Mouse (Mus musculus): ENCODE results near the gene Kcna1.

The Kcna1 gene

GRCm38 (mm10) chr6:126597741-126598140 lies 48.4 kb downstream of the Kcna1 start:
- no peak for DNase-seq

- DNase-seq: no peak
Measured at GRCm38 (mm10) chr6:126595805-126596629, 50.2 kb downstream of the Kcna1 start.

GRCm38 (mm10) chr6:126595130-126595529 lies 51.1 kb downstream of the Kcna1 start:
- DNase-seq: no peak

DNA sequence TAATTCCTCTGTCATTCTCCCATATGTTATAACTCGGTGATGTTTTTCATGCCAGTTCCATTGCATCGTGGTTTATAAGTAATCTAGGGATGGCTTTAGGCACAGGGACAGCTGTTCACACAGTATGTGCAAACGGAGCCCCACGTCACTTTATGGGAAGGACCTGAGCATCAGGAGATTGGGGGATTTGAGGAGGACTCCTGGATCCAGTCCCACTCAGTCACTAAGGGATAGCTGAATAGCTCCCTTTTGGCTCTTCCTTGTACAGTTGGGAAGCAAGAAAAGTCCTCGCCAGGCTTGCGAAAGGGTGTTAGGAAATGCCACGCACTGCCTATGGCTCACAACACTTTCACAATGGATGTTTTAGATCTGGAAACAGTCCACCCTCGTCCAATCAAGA lies 51.8 kb downstream of the Kcna1 start:
- DNase-seq: no peak

DNA sequence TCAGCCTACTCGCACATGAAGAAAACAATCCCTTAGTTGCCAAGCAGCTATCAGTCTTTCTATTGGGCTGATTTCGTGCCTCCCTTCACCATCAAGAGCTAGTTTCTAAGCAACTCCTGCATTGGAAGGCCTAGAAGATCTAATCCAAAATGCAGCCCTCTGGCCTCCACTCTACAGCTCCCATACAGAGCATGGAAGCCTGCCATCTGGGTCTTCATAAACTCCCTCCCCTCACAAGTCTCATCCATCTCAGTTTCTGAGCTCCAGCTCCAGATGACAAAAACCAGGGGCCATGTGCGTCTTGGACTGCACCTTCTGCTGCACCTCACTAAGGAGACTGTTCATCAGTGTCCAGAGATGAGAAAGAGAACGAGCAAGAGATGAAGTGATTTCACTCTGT lies 52.8 kb downstream of the Kcna1 start:
- no peak for DNase-seq

Data from thymus, postnatal 36 days (tissue).